Mouse (Mus musculus): ENCODE data around the gene Hectd1. TPM values are rescaled to one million over a fixed set of nuclear protein-coding genes. Genes with fewer than 3 reads are reported as not detected.
A peak's percentile ranks its signal among the peaks of the same experiment; 100 is the strongest.

Hectd1 gene
- total RNA-seq, 2 experiments from 2014 or later: 86.7 to 95.8 TPM

- DNase-seq: no peak
These were observed 14.5 kb upstream of the Hectd1 start for GRCm38 (mm10) chr12:51843576-51844520.

DNA sequence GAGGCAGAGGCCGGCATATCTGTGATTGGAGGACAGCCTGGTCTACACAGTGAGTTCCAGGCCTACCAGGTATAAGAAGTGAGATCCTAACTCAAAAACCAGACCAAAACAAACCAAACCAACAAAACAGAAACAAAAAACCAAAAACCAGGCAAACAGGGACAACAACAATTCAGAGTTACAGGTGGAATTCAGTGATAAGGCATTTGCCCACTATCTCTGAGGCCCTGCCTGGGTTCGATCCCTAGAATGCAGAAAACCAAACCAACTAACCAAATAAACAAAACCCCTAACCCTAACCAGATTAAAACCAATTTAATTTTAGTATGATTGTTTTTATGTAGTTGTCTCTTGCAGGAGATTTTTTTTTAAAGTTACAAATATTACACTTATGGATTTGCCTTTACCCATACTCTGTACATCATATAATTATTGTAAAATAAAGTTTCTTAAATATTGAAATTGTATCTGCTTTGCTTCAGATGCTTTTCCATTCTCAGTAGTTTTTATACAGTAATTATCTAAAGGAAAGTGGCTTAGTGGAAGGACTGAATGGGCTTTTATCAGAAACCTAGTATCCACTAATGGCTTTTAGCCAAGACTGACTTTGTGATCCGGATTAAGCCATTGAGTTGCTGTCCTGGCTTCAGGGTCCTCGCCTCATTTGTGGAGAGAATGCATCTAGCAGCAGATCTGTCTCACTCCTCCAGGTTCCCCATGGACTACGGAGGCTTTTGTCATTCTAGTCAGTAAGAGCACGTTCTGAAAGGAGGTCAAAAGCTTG lies 12.9 kb upstream of the Hectd1 start:
- DNase-seq: no peak

DNA sequence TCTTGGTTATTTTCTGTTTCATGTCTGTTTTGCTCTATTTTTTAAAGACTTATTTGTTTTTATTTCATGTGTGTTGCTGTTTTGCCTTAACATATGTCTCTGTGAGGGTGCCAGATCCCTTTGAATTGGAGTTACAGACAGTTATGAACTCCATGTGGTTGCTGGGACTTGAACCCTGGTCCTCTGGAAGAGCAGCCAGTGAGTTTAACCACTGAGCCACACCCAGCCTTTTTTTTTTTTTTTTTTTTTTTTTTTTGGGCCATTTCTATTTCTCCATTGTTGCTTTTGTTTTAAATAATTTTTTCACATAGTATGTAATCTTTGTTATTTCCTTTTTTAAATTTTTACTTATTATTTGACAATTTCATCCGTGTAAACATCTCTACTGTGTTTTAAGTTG lies 10.5 kb upstream of the Hectd1 start:
- DNase-seq: no peak

DNA sequence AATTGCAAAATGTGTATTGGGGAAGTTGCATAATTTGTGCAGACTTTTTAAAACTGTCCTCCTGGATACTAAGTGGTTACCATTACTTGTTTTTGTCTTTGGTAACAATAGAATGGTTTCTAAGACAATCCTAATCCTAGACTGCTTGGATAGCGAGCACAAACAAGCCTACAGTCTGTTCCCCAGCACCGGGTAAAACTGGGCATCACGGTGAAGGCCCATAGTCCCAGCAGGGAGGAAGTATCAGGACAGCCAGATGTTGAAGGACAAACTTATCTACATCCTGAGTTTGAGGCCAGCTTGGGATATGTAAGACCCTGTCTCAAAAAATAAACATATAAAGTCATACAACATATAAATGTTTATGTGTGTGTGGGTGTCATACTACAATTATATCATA lies 5.9 kb upstream of the Hectd1 start:
- no peak for DNase-seq

DNA sequence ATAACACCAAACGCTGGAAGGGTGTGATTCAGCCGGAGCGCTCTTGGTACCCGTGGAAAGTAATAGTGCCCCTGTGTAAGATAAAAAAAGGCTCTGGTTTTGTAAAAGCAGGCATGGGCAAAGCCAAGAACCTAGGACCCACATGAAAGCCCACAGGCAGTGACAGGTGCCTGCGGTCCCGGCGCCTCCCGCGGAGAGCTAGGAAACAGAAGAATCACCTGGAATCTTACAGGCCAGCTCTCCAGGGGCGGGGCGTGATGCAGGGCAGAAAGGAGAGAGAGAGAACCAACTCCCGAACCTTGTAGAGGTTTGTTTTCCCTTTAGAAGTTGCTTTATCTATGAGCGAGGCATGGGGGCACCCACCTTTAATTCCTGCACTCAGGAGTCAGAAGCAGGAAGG lies 2.6 kb upstream of the Hectd1 start:
- DNase-seq: no peak

DNA sequence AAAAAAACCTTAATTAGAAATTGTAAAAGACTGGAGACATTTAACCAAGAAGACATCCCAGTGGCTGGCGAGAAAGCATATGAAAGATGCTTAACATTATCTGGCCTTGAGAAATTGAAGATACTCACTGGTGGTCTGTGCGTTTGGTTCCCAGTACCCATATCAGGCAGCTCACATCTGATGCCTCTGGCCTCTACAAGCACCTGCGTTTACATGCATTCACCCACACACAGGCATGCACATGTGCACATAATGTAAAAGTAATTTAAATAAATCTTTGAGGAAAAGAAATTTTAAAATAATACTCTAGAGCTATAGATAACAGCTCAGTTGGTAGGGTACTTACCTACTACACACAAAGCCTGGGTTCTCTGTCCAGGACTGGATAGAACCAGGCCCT lies 2.0 kb upstream of the Hectd1 start:
- no peak for DNase-seq

DNA sequence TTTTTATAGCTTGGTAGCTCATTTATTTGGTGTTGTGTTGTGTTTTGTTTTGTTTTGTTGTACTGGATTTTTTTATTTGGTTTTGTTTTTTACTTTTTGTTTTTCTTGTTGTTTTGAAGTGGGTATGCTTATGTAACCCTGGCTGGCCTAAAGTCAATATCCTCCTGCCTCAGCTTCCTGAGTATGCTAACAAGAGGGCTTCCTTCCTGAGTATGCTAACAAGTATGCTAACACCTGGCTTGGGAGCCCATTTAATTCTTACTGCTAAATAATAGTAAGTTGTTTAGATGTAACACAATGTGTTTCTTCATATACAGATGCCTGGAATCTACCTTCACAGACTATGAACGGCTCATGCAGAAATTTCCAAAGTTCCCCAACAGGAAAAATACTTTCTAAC lies 1.3 kb upstream of the Hectd1 start:
- DNase-seq: no peak

DNA sequence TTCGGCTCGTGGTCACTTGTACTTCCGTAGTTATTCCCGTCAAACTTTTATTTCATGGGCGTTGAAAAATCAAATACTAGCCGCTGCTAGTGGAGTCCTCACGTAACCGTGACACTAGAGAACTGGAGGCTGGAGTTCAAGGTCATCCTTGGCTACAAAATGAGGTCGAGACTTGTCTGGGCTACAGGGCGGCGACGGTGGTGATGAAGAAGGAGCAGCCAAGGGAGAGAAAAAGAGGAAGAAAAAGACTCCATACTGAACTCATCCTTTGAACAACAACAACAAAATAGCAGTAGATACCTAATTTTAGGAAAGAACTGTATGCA lies 704 bp upstream of the Hectd1 start:
- DNase-seq: no peak

- peak; percentile 60 to 66 for DNase-seq
These were observed 533 bp downstream of the Hectd1 start for GRCm38 (mm10) chr12:51828716-51829289.

GRCm38 (mm10) chr12:51827958-51828650 lies 1.2 kb downstream of the Hectd1 start:
- no peak for DNase-seq

- DNase-seq: no peak
These were observed 4.0 kb downstream of the Hectd1 start for GRCm38 (mm10) chr12:51825338-51825737.

DNA sequence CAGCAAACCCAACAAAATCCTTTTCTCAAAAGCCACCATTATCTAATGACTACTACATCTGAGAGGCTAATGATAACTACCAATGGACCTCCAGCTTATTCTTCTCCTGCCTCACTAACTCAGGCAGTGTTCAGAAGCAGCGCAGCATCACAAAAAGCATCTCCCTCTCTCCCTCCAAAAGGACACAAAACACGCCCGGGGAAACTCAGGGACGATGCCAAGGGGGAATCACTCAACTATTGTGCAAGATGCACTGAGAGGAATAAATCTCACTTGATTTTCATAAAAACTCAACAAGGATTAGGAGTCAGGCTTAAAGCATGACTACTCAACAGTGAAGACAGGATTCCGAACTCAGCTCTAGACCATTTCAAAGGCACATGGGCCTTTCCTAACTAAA lies 6.0 kb downstream of the Hectd1 start:
- peak; percentile 38 to 53 for DNase-seq

- DNase-seq: peak; percentile 41 to 59
These were observed 6.5 kb downstream of the Hectd1 start for GRCm38 (mm10) chr12:51822861-51823260.

DNA sequence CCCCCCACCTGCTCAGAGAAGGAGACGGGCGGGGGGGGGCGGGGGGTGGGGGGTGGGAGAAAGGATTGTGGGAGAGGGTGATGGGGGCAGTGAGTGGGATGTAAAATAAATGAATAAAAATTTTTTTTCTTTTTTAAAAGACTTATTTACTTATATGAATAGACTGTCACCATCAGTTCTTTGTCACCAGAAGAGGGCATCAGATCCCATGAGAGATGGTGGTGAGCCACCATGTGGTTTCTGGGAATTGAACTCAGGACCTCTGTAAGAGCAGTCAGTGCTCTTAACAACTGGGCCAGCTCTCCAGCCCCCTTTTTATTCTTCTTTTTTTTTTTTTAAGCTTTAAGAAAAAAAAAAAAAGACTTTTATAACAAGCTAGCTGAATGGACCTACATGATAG lies 7.1 kb downstream of the Hectd1 start:
- DNase-seq: no peak

- DNase-seq: peak; percentile 16 to 41
These were observed 8.1 kb downstream of the Hectd1 start for GRCm38 (mm10) chr12:51821256-51821655.

GRCm38 (mm10) chr12:51819951-51820498 lies 9.3 kb downstream of the Hectd1 start:
- no peak for DNase-seq

DNA sequence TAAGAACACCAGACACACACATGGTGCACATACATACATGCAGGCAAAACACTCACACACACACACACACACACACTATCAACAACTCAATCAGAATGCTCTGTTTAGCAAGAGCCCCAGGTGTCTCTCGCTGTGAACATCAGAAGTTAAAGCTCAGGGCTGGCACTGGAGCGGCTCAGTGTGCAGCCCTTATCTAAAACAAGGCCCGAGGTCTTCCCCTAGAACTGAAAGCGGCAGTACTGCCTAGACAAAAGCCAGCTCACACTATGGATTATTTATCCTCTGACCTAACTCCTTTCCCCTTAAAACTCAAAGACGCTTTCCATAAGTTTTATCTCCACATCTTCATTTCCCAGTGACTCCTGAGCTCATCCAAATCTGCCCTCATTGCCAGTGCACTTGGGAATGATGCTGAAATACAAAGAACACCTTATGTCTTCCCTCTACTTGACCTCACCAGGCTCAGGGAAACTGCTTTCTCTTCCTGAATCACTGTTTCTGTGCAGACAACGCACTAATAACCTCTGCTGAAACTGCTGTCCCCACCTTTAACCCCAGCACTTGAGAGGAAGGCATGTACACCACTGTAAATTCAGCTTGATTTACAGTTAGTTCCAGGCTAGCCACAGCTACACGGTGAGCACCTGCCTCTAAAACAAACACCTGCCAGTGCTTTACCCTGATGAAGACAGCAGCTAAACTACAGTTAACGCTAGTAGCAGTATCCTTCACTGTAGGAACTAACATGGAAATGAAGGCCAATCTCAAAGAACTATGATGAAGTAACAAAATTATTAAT lies 11.3 kb downstream of the Hectd1 start:
- DNase-seq: no peak

GRCm38 (mm10) chr12:51811388-51812140 lies 17.8 kb downstream of the Hectd1 start:
- peak in 1 of 2 experiments; percentile 29 for DNase-seq

DNA sequence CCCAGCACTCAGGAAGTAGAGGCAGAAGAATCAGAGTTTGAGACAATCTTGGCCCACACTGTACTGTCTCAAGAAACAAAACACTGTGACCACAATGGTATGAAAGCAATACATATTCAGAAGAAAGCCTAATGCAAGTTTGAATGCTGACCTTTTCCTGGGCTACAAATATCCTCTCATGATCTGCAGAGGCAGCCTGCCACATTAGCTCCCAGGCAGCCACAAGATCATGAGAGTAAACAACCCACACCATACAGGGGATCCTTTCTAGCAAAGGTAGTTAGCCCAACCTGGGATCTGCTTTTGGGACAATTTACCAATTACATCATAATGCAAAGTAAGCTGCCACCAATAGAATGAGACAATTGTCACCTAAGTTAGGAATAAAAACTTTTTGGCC lies 18.8 kb downstream of the Hectd1 start:
- DNase-seq: no peak

DNA sequence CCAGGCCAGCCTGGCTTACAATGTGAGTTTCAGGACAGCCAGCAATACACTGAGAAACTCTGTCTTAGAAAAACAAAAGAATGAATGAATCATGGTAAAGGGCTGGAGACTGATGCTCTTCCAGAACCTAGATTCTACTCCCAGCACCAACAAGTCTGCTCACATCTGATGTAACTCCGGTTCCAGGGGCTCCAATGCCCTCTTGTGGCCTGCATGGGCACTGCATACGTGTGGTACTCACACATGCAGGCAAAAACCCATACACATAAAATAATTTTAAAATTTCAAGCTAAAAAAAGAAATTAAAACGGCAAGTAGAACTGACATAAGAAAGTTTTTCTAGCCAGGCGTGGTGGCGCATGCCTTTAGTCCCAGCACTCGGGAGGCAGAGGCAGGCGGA lies 44.5 kb downstream of the Hectd1 start:
- peak in 1 of 2 experiments; percentile 11 for DNase-seq

Measured in adrenal gland, postnatal 36 days (tissue).